Mouse (Mus musculus) mesoderm, embryonic 11.5 days (tissue): ENCODE data around the gene Tor1a.
A peak's percentile ranks its signal among the peaks of the same experiment; 100 is the strongest.
"Not testable (repeated sequence)": the region's sequence is repeated elsewhere in the genome, so short reads cannot be mapped to it uniquely, and the experiment has no call there.

Experiments
- DNase-seq: peaks from one replicate; pipeline ENCODE4 v3.0.0-alpha.2; 2012; ENCODE audit warnings: low read depth, low spot score

Gene Tor1a

GRCm38 (mm10) chr2:30954797-30955196 is 12.9 kb downstream of the Tor1a start:
- no peak for DNase-seq

- DNase-seq: peak; percentile 92
These were observed 14.8 kb downstream of the Tor1a start, which contains the start of gene Tor1b for GRCm38 (mm10) chr2:30952824-30953490. TSS of gene Tor1b (plus strand) at chr2:30952959.

- no peak for DNase-seq
These were observed 15.3 kb downstream of the Tor1a start for GRCm38 (mm10) chr2:30952457-30952823.

- DNase-seq: peak; percentile 87
These were observed 25.1 kb downstream of the Tor1a start for GRCm38 (mm10) chr2:30942603-30943011.

GRCm38 (mm10) chr2:30942116-30942515 is 25.6 kb downstream of the Tor1a start:
- DNase-seq: not testable (repeated sequence)

- no peak for DNase-seq
These were observed 26.1 kb downstream of the Tor1a start for GRCm38 (mm10) chr2:30941586-30941985.

- no peak for DNase-seq
These were observed 29.1 kb downstream of the Tor1a start for GRCm38 (mm10) chr2:30938574-30938991.

- no peak for DNase-seq
These were observed 30.0 kb downstream of the Tor1a start for GRCm38 (mm10) chr2:30937731-30938130.

- no peak for DNase-seq
These were observed 30.9 kb downstream of the Tor1a start for GRCm38 (mm10) chr2:30936808-30937207.

GRCm38 (mm10) chr2:30933917-30934450 is 33.7 kb downstream of the Tor1a start:
- peak; percentile 87 for DNase-seq

- no peak for DNase-seq
These were observed 34.7 kb downstream of the Tor1a start for GRCm38 (mm10) chr2:30933032-30933431.

- DNase-seq: no peak
These were observed 35.8 kb downstream of the Tor1a start for GRCm38 (mm10) chr2:30931922-30932321.

- not testable (repeated sequence) for DNase-seq
These were observed 36.9 kb downstream of the Tor1a start for GRCm38 (mm10) chr2:30930846-30931245.

- peak; percentile 73 for DNase-seq
These were observed 38.2 kb downstream of the Tor1a start, which contains the start of gene Ptges for GRCm38 (mm10) chr2:30929483-30930045. TSS of gene Ptges (minus strand) at chr2:30929863.

GRCm38 (mm10) chr2:30928893-30929482 is 38.7 kb downstream of the Tor1a start:
- DNase-seq: no peak

GRCm38 (mm10) chr2:30927844-30928628 is 39.7 kb downstream of the Tor1a start:
- peak; percentile 83 for DNase-seq

- no peak for DNase-seq
These were observed 40.5 kb downstream of the Tor1a start for GRCm38 (mm10) chr2:30927151-30927781.

GRCm38 (mm10) chr2:30926381-30926780 is 41.4 kb downstream of the Tor1a start:
- no peak for DNase-seq

- DNase-seq: no peak
These were observed 42.6 kb downstream of the Tor1a start for GRCm38 (mm10) chr2:30925181-30925580.

GRCm38 (mm10) chr2:30923099-30923498 is 44.6 kb downstream of the Tor1a start:
- DNase-seq: no peak

GRCm38 (mm10) chr2:30920216-30920615 is 47.5 kb downstream of the Tor1a start:
- DNase-seq: no peak
